Mouse (Mus musculus): ENCODE measurements around the gene Rab22a.

Gene Rab22a

DNA sequence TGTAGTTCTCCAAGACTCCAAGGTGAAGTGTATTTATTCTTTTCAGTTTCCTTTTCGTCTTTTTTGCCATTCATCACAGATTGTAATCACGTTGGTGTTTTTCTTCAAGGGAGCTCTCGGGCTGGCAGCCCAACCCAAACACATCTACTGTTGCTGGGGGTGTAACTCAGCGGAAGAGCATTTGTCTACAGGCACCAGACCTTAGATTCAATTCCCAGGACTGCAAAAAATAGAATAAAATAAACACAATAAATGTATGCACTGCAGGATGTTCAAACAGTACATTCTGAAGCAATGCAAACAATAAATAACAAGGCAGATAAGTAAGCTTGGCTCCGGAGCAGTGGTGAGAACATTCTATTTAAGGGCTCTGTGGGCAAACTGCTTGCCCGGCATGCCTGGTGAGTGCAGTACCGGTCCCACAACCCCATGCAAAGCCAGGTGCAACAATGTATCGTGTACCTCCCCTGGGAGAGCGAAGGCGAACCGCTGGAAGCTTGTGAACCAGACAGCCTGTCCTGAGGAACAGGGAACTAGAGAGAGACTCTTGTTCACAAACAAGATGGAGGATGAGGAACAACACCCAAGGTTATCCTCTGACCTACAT, 62.8 kb downstream of the Rab22a start:
- no peak for DNase-seq (ENCODE audit: low spot score)

DNA sequence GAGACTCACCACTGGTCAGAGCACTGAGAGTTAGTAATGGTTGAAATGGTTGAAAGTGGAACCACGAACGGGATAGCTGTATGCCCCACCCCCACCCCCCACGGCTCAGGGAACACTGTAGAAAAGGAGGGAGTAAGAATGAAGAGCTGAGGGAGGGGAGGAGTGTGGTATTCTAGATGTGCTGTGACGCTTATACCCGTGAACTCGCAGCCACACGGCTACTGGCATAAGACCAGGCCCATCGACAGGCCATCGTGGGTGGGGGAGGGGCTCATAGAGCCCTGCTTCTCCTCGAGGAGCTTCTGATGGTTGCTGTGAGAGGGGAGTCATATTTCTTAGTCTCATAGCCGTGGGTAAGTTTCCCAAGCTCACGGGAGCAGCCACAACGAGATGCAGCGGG, 64.8 kb downstream of the Rab22a start:
- DNase-seq (ENCODE audit: low spot score) = no peak

DNA sequence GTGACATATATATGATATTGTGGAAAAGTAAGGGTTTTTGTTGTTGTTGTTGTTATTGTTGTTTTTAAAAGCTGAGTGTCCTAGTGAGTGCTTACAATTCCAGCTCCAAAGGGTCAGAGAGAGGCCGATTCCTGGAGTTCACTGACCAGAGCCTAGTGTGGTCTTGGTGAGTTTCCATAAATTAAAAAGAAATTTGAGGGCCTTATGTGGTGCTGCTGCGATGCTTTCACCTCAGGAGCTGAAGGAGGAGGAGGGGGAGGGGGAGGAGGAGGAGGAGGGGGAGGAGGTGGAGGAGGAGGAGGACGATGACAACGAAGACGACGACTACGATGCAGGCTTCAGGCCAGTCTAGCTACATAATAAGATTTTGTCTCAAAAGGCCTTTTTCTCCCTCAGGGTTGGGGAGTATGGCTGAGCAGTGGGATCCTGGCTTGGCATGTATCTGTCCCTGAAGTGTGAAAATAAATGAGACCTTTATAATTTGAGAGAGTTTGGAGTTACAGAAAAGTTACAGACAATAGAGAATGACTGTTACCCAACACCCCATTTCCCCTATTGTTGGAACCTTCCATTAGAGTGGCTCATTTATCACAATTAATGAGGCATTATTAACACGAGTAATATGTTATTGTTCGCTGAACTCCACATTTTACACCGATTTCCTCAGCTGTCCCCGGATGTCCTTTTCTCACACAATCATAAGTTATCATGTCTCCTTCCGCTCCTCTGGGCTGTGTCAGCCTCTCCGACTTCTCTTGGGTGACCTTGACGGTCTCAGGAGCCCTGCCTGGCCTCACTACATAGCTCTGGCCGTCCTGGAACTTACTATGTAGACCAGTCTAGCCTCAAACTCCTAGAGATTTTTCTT, 65.6 kb downstream of the Rab22a start:
- DNase-seq (ENCODE audit: low spot score) = no peak

DNA sequence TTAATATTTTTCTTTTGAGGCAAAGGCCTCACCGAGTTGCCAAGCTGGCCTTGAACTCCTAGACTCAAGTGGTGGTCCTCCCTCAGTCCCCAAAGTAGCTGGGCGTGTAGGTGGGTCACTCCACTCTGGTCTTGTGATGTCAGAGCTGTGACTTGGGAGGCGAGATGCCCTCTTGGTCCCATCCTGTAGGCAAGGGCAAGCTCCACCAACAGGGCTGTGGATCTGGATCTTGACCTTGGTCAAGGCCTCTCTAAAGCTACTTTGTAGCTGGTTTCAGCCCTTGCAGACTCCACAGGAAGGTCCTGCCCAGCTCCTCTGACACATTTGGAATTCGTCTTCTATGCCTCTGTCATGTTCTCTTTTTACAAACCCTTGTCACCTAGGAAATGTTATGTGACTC, 66.3 kb downstream of the Rab22a start:
- DNase-seq (ENCODE audit: low spot score) = no peak

DNA sequence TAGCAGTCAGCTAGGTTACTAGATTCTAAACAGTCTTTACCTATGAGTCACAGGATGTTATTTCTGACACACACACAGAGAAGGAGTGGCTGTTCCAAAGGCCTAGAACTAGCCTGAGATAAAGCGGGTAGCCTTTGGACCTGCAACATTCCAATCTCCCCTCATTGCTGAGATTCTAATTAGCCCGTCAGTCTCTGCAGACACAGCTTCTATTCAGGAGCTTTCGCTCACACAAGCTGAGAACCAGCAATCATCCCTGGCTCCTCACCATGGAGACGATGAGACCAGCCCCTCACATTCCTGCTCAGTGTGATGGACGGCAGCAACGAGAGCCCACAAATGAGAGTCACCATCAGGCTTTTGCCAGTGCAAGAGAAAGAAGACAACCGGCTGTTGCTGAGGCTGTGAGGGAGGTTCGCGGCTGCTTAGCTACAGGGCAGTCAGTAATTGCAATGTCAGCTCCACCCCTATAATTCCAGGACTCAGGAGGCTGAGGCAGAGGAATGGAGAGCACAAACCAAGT, 70.9 kb downstream of the Rab22a start:
- DNase-seq (ENCODE audit: low spot score) = no peak

DNA sequence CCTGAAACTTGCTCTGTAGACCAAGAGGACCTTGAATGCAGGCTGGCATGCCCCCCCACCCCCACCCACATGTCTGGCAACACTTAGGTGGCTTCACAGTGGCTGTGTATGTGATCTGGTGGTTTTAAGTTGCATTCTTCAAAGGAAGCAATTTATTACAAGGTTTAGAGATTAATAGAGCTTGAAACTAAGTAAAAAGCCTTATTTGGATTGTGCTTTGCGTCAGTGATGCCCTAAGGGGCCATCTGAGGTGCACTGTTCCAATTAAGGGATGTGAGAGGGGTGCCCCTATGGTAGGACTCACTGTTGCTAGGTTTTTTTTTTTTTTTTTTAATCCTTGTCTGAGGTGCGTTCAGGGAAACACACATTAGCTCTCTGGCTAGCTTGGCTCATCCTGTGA, 74.9 kb downstream of the Rab22a start:
- DNase-seq (ENCODE audit: low spot score) = no peak

DNA sequence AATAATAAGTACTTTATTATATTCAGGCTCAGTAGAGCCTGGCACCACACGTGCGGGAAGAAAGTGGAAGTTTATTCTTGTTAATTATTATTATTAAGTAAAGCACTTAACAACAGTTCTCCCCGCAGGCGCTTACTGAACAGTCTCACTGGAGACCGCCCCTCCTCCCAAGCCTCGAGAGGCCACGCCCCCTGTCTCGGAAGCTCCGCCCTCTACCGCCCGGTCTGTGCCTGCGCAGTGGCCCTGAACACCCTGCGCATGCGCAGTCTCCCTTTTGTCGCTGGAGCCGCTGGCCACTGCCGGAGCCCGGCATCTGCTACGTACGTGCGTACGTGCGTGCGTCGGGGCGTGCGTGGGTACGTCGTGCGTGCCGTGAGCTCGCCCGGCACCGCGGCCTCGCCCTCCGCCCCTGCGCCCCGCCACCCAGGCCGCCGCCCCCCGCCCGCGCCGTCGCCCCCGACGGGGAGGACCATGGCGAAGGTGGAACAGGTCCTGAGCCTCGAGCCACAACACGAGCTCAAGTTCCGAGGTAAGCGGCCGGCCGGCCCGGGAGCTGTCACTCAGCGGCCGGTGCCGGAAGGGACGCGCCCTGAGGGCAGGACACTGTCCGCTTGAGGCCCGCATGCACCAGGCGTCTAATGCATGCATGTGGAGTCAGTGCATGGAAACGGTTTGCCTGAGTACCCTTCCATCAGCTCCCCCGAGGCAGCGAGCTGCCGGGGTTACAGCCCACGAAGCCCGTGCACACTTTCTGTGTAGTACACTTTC, 77.8 kb downstream of the Rab22a start, which contains the start of gene Vapb:
Vapb (plus strand) TSS at position 290 of the 768 bp plus-strand sequence.
- DNase-seq (ENCODE audit: low spot score) = peak; percentile 99

DNA sequence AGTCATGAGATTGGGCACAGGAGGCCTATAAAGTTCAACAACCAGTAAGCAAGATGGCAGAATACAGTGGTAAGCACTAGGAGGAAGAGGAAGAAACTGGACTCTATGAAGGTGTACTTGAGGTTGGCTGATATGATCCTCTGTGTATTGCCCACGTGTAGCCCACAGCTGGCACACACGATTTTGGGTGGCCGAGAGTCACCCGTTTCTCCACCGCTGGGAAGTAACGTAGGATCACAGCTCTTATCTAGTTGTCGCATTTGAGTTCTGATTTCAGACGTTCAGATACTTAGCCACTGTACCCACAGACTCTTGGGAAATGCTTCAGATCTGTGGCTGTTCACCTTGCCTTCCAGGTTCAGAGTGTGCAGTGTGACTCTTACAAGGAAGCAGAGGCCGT, 78.7 kb downstream of the Rab22a start:
- DNase-seq (ENCODE audit: low spot score) = no peak

DNA sequence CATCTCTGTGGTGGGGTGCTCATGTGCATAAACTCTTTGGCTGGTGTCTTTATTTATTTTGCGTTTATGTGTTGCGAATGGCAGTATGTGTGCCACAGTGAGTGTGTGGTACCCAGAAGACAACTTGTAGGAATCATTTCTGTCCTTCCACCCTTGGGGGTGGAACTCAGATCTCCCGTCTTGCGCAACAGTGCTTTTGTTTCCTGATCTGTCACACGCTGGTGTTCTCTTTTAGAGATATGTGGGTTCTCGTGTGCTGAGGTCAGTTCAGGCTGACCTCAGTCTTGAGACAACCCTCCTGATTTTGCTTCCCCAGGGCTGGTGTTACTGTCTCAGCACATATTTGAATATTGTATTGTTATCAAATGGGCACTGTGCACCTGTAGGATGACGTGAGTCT, 79.5 kb downstream of the Rab22a start:
- no peak for DNase-seq (ENCODE audit: low spot score)

DNA sequence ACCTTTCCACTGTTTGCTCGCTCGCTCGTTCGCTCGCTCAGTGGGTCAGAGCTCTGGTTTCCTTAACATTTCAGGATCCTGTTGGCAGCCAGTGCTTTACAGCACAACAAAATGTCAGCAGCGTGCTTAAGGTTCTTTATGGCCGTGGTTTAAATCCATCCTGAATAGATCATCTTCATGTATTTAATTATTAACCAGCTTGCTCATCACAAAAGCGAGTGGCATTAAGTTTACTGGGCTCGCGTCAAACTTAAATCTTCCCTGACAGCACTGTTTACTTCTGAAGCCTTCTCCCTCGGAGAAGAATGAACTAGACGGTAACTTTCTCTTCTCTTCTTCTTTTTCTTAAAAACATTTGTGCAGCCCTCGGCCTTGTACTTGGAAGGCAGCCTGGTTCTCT, 82.5 kb downstream of the Rab22a start:
- DNase-seq (ENCODE audit: low spot score) = no peak

DNA sequence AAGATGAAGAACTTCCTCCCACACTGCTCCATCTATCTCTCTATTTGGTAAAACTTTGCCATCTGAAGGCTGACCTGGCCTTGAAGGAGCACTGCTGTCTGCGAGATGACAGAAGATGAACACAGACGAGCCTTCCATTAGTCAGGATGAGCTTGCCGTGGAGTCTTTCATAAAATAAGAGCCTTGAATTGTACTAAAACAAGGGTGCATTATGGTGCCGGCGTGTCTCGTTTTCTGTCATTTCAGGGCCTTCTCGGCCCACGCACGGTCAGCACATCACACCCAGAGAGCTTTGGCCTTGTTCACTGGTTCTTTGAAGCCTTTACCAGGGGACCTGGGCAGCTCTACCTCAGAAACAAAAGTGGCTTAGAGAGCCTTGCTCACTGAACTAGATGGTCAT, 83.2 kb downstream of the Rab22a start:
- no peak for DNase-seq (ENCODE audit: low spot score)

DNA sequence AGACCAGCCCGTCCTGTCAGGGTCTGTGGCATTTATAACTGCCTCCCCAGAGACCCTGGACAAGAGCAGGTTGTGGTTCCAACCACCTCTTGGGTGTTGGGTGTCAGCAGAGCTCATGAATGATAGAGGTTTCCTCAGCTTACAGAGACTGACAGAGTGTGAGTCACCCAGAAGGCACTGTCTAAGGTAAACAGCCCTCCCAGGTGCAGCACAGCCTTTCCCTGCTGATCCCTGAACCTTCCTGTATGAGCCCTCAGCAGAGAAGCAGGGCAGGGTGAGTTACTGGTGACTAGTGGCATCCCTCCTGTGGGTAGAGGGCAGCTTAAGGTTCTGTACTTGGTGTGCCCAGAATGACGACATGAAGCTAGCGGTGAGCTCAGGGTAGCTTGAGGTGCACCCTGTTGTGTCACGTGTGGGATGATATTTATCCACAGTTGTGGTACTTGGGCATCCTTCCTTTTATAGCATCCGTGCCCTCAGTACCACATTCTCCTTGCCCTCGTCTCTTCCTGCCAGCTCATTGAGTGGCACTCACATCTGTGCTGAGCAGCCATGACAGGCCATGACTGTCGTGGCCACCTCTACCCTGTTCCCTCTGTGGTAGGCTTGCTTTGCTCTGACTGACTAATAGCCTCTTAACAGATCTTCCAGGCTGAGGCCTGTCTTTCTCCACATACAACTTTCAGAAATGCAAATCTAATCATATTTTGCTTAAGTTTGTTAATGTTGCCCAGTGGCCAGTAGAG, 84.7 kb downstream of the Rab22a start:
- no peak for DNase-seq (ENCODE audit: low spot score)

DNA sequence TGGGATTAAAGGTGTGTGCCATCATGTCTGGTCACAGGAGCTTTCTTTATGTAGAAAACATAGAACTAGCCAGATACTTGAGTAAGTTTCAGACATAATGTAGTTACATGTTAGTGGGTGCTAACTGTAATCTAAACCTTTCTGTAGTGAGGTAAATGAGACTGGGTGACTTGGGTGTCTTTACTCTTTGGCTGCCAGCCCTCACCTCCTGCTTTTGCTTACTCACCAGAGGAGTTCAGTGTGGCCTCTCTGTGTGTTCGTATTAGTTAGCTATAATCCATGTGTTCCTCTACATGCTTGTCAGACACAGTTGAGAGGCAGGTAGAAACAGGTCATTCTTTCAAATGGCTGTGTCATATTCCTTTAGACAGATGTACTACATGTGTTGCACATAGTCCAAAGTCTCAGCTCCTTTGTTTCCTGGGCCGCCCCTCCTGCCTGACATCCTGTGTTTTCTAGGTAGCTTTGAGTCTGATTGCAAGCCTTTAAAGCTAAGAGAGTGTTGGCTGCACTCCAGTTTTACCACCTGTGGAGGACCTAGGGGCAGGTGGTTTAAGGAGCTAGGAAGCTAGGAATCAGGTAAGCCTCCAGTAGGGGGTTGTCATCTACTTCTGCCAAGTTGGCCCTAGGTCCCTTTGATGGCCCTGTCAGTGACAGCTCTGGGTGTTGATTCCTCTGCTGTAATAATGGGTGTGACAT, 89.5 kb downstream of the Rab22a start:
- DNase-seq (ENCODE audit: low spot score) = no peak

DNA sequence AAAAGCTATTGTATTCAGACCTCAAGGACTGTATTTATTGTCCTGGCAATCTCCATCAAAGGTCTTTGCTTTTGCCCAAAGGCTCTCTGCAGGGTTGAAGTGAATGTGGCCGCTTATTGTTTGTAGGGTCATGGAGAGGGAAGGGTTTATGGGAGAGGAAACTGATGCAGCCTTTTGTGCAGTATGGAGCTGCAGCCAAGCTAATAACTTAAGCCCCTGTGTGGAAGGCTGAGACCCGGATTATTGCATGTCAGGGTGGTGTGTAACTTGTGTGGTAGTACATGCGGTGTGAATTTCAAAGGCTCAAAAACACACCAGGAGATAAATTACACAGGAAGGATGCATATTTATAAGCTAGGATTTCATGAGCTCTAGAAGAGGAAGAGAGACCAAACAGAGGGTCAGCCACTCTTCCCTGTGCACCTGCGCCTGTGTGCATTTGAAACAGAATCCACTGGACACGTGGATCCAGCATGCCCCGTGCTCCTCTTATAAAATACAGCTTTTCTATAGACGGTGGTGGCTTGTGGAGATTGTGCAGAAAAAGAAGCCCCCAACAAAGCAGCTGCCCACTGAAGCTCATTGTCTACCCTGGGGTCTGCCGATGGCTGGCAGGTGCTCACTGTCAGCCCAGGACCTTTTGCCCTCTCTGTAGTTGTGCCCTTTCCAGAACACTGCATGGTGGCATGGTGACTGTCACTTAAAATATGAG, 96.0 kb downstream of the Rab22a start:
- DNase-seq (ENCODE audit: low spot score) = no peak
